Mouse (Mus musculus) lung, postnatal 14 days (tissue): ENCODE measurements at regions not wholly inside any gene's neighbourhood (a gene's known extent, or its start where the extent isn't known, plus 50 kb on each side); places are given as distances from the start of the nearest gene placed in this dataset.

Source experiments
- DNase-seq: peaks from one replicate; pipeline ENCODE4 v3.0.0; 2021

GRCm38 (mm10) chr13:25868923-25869322 lies 598.6 kb upstream of the Nrsn1 start:
- no peak for DNase-seq

- no peak for DNase-seq
These were observed 587.9 kb upstream of the Nrsn1 start for GRCm38 (mm10) chr13:25858207-25858606.

- peak; percentile 5 for DNase-seq
These were observed 587.3 kb upstream of the Nrsn1 start for GRCm38 (mm10) chr13:25857569-25857968.

GRCm38 (mm10) chr13:25857096-25857495 lies 586.8 kb upstream of the Nrsn1 start:
- peak; percentile 6 for DNase-seq

GRCm38 (mm10) chr13:25856549-25856948 lies 586.2 kb upstream of the Nrsn1 start:
- DNase-seq, result no peak

GRCm38 (mm10) chr13:25848156-25848555 lies 577.9 kb upstream of the Nrsn1 start:
- DNase-seq, result no peak

- no peak for DNase-seq
These were observed 567.9 kb upstream of the Nrsn1 start for GRCm38 (mm10) chr13:25838237-25838636.

- DNase-seq, result no peak
These were observed 559.0 kb upstream of the Nrsn1 start for GRCm38 (mm10) chr13:25829146-25829924.

GRCm38 (mm10) chr13:25808564-25809253 lies 538.4 kb upstream of the Nrsn1 start:
- DNase-seq, result no peak

GRCm38 (mm10) chr13:25793216-25793803 lies 523.0 kb upstream of the Nrsn1 start:
- DNase-seq, result no peak

- DNase-seq, result no peak
These were observed 510.9 kb upstream of the Nrsn1 start for GRCm38 (mm10) chr13:25781161-25781560.

- no peak for DNase-seq
These were observed 507.4 kb upstream of the Nrsn1 start for GRCm38 (mm10) chr13:25777706-25778105.

GRCm38 (mm10) chr13:25774586-25775182 lies 504.4 kb upstream of the Nrsn1 start:
- no peak for DNase-seq

GRCm38 (mm10) chr13:25754515-25755105 lies 484.3 kb upstream of the Nrsn1 start:
- DNase-seq, result no peak

GRCm38 (mm10) chr13:25751409-25751777 lies 481.1 kb upstream of the Nrsn1 start:
- DNase-seq, result no peak

- DNase-seq, result no peak
These were observed 480.4 kb upstream of the Nrsn1 start for GRCm38 (mm10) chr13:25750460-25751408.

GRCm38 (mm10) chr13:25738601-25739000 lies 468.3 kb upstream of the Nrsn1 start:
- no peak for DNase-seq

- no peak for DNase-seq
These were observed 459.1 kb upstream of the Nrsn1 start for GRCm38 (mm10) chr13:25729327-25729892.

- no peak for DNase-seq
These were observed 457.3 kb upstream of the Nrsn1 start for GRCm38 (mm10) chr13:25727504-25728095.

- no peak for DNase-seq
These were observed 452.6 kb upstream of the Nrsn1 start for GRCm38 (mm10) chr13:25722595-25723525.
